Mouse (Mus musculus) lung, adult 2 months (tissue): ENCODE measurements around the gene Ppl.

Experiments used
- CTCF ChIP-seq: fragments of 200-500 bp; IDR thresholded peaks from 2 replicates; pipeline ENCODE4 v1.5.1; 2011; ENCODE audit warnings: mild to moderate bottlenecking, low read length, control low read depth; ENCODE audit not compliant: insufficient read depth
- POLR2A ChIP-seq: fragments of 200-500 bp; IDR thresholded peaks from 2 replicates; pipeline ENCODE4 v1.6.1; 2011; ENCODE audit warnings: low read depth, mild to moderate bottlenecking, control low read depth, low read length, borderline replicate concordance; ENCODE audit errors: extremely low read depth

DNA sequence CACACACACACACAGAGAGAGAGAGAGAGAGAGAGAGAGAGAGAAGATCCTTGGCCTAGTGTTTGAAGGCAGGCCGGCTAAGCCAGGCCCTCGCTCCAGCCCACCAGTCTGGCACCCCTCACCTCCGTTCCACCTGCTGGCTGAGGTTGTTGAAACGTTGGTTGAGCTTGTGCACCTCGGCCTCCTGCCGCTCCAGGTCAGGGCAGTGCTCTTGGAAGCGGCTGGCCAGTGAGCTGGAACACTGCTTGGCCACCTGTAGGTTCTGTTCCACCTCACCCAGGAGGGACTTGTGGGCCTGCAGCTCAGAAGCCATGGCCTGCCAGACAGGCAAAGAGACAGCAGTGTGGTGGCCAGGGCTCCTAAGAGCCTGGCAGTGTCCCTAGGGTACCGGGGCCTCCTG, 35.7 kb downstream of the Ppl start:
- TF ChIP-seq CTCF (no peak), POLR2A (no peak)
